Mouse (Mus musculus): ENCODE results near the gene Emilin1. TPM values are rescaled to one million over a fixed set of nuclear protein-coding genes. Genes with fewer than 3 reads are reported as not detected.

Gene Emilin1
- total RNA-seq, 1 experiment: 16.6 TPM

GRCm38 (mm10) chr5:30931378-30931777 is 18.2 kb downstream of the Emilin1 start:
- Histone ChIP-seq H3K4me3 (ENCODE audit: insufficient read depth in 1 of 2, low read depth in 1 of 2, low read length in 2 of 2, poor library complexity in 1 of 2, severe bottlenecking in 1 of 2) (no peak overlapping the region), H3K9ac (ENCODE audit: insufficient read depth, low read depth, low read length, poor library complexity, severe bottlenecking) (no peak overlapping the region), H3K36me3 (ENCODE audit: control insufficient read depth, insufficient read depth, low read length, poor library complexity, severe bottlenecking) (no peaks in the 10 kb centered on the region), H3K4me1 (ENCODE audit: control insufficient read depth in 2 of 2, insufficient read depth in 2 of 2, low read length in 2 of 2, poor library complexity in 1 of 2) (peaks cover 0 to 5% of the 10 kb centered on the region in 2 experiments; a peak in 1 of 4 replicates), H3K27ac (ENCODE audit: insufficient read depth, low read depth, low read length, poor library complexity, severe bottlenecking) (no peak overlapping the region), H3K9me3 (ENCODE audit: control insufficient read depth, insufficient read depth, low read depth, low read length) (no peaks in the 10 kb centered on the region)
- TF ChIP-seq HCFC1 (IDR thresholded peaks at IDR 0.05; ENCODE audit: borderline replicate concordance, insufficient read depth, low read length) (no peak), CHD2 (IDR thresholded peaks at IDR 0.05; ENCODE audit: low read depth, low read length) (no peak), ZNF384 (IDR thresholded peaks at IDR 0.05; ENCODE audit: low read depth, low read length) (no peak), ZC3H11A (IDR thresholded peaks at IDR 0.05; ENCODE audit: borderline replicate concordance, low read depth, low read length) (no peak), MAFK (IDR thresholded peaks at IDR 0.05; ENCODE audit: insufficient read depth, low read depth, low read length) (no peak)
- DNase-seq (ENCODE audit: low read depth, low spot score): no peak
- in situ Hi-C loops (cut with MboI; ENCODE audit: low sequenced_read_pairs in 2 of 2, unreplicated experiment in 2 of 2): loop anchor here in 1 of 2 experiments (25.0 kb wide), 1 partner anchor 119 kb away; the partner anchor contains the start of gene Mapre3

- TF ChIP-seq MAFK (IDR thresholded peaks at IDR 0.05; ENCODE audit: insufficient read depth, low read depth, low read length) (no peak), CHD2 (IDR thresholded peaks at IDR 0.05; ENCODE audit: low read depth, low read length) (no peak), HCFC1 (IDR thresholded peaks at IDR 0.05; ENCODE audit: borderline replicate concordance, insufficient read depth, low read length) (no peak), ZC3H11A (IDR thresholded peaks at IDR 0.05; ENCODE audit: borderline replicate concordance, low read depth, low read length) (no peak), ZNF384 (IDR thresholded peaks at IDR 0.05; ENCODE audit: low read depth, low read length) (no peak)
- no peak overlapping the region for H3K9ac ChIP-seq (ENCODE audit: insufficient read depth, low read depth, low read length, poor library complexity, severe bottlenecking)
- H3K4me3 ChIP-seq (ENCODE audit: insufficient read depth in 1 of 2, low read depth in 1 of 2, low read length in 2 of 2, poor library complexity in 1 of 2, severe bottlenecking in 1 of 2): no peak overlapping the region
- H3K9me3 ChIP-seq (ENCODE audit: control insufficient read depth, insufficient read depth, low read depth, low read length): no peaks in the 10 kb centered on the region
- DNase-seq (ENCODE audit: low read depth, low spot score): no peak
- H3K27ac ChIP-seq (ENCODE audit: insufficient read depth, low read depth, low read length, poor library complexity, severe bottlenecking): no peak overlapping the region
- no peaks in the 10 kb centered on the region for H3K4me1 ChIP-seq (ENCODE audit: control insufficient read depth in 2 of 2, insufficient read depth in 2 of 2, low read length in 2 of 2, poor library complexity in 1 of 2)
- in situ Hi-C loops (cut with MboI; ENCODE audit: low sequenced_read_pairs in 2 of 2, unreplicated experiment in 2 of 2): loop anchor here in 1 of 2 experiments (25.0 kb wide), 1 partner anchor 121 kb away; the partner anchor contains the start of gene Mapre3
- no peaks in the 10 kb centered on the region for H3K36me3 ChIP-seq (ENCODE audit: control insufficient read depth, insufficient read depth, low read length, poor library complexity, severe bottlenecking)
Measured at GRCm38 (mm10) chr5:30933705-30934104, 20.5 kb downstream of the Emilin1 start.

- TF ChIP-seq ZNF384 (IDR thresholded peaks at IDR 0.05; ENCODE audit: low read depth, low read length): no peak
- no peak for TF ChIP-seq ZC3H11A (IDR thresholded peaks at IDR 0.05; ENCODE audit: borderline replicate concordance, low read depth, low read length)
- TF ChIP-seq CHD2 (IDR thresholded peaks at IDR 0.05; ENCODE audit: low read depth, low read length): no peak
- TF ChIP-seq HCFC1 (IDR thresholded peaks at IDR 0.05; ENCODE audit: borderline replicate concordance, insufficient read depth, low read length): no peak
- TF ChIP-seq MAFK (IDR thresholded peaks at IDR 0.05; ENCODE audit: insufficient read depth, low read depth, low read length): no peak
- no peak for DNase-seq (ENCODE audit: low read depth, low spot score)
- Histone ChIP-seq H3K4me3 (ENCODE audit: insufficient read depth in 1 of 2, low read depth in 1 of 2, low read length in 2 of 2, poor library complexity in 1 of 2, severe bottlenecking in 1 of 2) (no peak overlapping the region), H3K9me3 (ENCODE audit: control insufficient read depth, insufficient read depth, low read depth, low read length) (no peaks in the 10 kb centered on the region), H3K9ac (ENCODE audit: insufficient read depth, low read depth, low read length, poor library complexity, severe bottlenecking) (no peak overlapping the region), H3K4me1 (ENCODE audit: control insufficient read depth in 2 of 2, insufficient read depth in 2 of 2, low read length in 2 of 2, poor library complexity in 1 of 2) (no peaks in the 10 kb centered on the region), H3K27ac (ENCODE audit: insufficient read depth, low read depth, low read length, poor library complexity, severe bottlenecking) (no peak overlapping the region), H3K36me3 (ENCODE audit: control insufficient read depth, insufficient read depth, low read length, poor library complexity, severe bottlenecking) (no peaks in the 10 kb centered on the region)
- in situ Hi-C loops (cut with MboI; ENCODE audit: low sequenced_read_pairs in 2 of 2, unreplicated experiment in 2 of 2): loop anchor here in 1 of 2 experiments (25.0 kb wide), 1 partner anchor 123 kb away; the partner anchor contains the start of gene Mapre3
Measured at GRCm38 (mm10) chr5:30934725-30935461, 21.7 kb downstream of the Emilin1 start.

GRCm38 (mm10) chr5:30943004-30943403 is 29.8 kb downstream of the Emilin1 start:
- Histone ChIP-seq H3K4me3 (ENCODE audit: insufficient read depth in 1 of 2, low read depth in 1 of 2, low read length in 2 of 2, poor library complexity in 1 of 2, severe bottlenecking in 1 of 2) (no peak overlapping the region), H3K27ac (ENCODE audit: insufficient read depth, low read depth, low read length, poor library complexity, severe bottlenecking) (no peak overlapping the region), H3K4me1 (ENCODE audit: control insufficient read depth in 2 of 2, insufficient read depth in 2 of 2, low read length in 2 of 2, poor library complexity in 1 of 2) (no peaks in the 10 kb centered on the region), H3K9ac (ENCODE audit: insufficient read depth, low read depth, low read length, poor library complexity, severe bottlenecking) (no peak overlapping the region), H3K9me3 (ENCODE audit: control insufficient read depth, insufficient read depth, low read depth, low read length) (no peaks in the 10 kb centered on the region), H3K36me3 (ENCODE audit: control insufficient read depth, insufficient read depth, low read length, poor library complexity, severe bottlenecking) (no peaks in the 10 kb centered on the region)
- no peak for DNase-seq (ENCODE audit: low read depth, low spot score)
- in situ Hi-C loops (cut with MboI; ENCODE audit: low sequenced_read_pairs in 2 of 2, unreplicated experiment in 2 of 2): loop anchor here in 1 of 2 experiments (25.0 kb wide), 1 partner anchor 131 kb away; the partner anchor contains the start of gene Mapre3
- TF ChIP-seq ZC3H11A (IDR thresholded peaks at IDR 0.05; ENCODE audit: borderline replicate concordance, low read depth, low read length): peak; percentile 42; the same call in 1 of the 2 replicates
- no peak for TF ChIP-seq ZNF384 (IDR thresholded peaks at IDR 0.05; ENCODE audit: low read depth, low read length)

All from ES-E14 (cell line).